Mouse (Mus musculus) thymus, postnatal 25 days (tissue): ENCODE results near the gene Cadm1.
A peak's percentile ranks its signal among the peaks of the same experiment; 100 is the strongest.

Experiments used
- DNase-seq: peaks from one replicate; pipeline ENCODE4 v3.0.0; 2022

Gene Cadm1

DNA sequence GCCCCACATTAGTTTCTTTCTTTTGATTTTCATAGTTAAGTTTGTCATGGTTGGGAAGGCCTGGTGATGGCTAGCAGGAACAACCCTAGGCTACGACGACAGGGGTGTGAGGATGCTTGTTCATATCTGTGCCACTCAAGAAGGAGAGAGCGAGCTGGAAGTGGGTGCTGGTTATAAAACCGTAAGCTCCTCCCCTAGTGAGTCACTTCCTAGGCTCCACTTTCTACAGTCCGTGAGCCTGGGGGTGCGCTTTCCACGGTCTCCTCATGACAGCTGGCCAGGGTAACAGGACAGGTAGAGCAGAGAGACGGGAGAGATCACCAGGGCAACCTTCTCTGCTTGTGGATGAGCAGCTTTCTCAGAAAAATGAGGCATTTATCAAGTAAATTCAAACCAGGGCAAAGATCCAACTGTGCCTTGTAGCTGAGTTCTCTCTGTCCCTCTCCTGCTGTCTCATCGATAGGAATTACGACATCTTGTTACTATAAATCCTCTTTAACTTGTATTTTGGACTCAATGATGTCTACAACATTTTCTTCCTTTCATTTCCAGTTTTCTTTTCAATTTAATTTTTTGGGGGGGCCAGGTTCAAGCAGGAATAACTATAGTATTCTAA lies 23.1 kb downstream of the Cadm1 start:
- no peak for DNase-seq

DNA sequence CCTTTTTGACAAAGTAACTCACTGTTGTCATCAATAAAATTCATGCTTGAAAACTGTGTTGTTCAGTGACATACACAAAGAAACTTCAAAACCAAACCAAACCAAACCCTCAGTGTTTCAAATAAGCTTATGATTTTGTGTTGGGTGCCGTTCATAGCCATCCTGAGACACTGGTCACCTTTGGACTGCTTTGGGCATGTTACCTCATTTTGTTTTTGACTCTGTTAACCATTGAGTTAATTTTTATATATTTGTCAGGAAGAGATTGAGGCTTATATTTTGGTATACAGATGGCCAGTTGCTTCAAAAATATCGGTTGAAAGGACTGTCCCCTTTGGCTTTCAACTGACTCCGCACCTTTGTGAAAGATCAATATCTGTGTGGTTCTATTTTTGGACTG lies 30.8 kb downstream of the Cadm1 start:
- DNase-seq, result no peak

DNA sequence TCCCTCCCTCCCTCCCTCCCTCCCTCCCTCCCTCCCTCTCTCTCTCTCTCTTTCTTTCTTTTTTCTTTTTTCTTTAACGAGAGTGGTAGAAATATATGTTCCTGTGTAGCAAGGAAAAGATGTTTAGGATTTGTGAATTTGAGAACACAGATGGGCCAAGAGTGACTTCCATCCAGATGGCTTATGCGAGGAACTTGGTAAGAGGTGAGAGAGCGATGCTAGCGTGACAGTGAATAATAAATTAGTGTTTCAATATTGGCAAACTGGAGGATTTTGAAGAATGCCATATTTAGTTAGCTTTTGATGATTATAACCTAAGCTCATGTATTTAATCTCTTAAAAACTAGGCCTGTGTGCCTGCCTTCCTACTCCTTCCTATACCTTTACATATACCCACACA lies 31.6 kb downstream of the Cadm1 start:
- DNase-seq, result no peak

DNA sequence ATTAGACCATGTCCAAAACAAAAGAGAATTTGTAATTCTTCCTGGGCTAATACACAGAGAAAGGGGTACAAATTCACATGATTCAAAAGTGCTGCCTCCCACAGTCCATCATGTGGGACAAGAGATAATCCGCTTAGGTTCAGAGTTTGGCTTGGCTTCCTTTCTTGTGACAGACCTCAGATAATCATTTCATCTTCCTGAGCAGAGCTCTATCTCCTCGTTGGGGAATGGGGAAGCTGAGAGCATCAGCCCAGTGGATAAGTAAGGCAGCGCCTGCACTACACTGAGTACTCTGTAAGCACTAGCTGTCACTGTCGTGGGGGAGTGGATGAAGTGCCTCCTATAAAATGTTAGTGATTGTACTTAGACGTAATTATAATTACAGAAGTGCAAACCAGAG lies 35.1 kb downstream of the Cadm1 start:
- DNase-seq, result no peak

DNA sequence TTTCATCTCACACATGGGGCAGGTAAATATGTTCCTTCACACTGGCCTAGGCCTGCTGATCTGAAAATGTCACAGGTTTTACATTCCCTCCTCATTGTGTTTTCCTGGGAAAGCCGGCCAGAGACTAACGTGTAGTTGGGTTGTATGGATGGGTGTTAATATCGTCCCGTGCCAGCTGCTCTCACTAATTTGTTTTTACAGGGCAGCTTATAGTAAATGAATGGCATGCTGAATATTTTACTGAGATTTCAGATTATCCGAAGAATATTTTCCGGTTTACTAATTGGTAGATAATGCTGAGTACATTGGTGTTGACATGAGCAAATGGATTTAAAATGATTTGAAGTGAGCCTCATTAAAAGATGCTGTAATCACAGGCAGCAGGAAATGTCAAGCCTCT lies 37.9 kb downstream of the Cadm1 start:
- no peak for DNase-seq

- no peak for DNase-seq
These were observed 40.2 kb downstream of the Cadm1 start for GRCm38 (mm10) chr9:47570184-47570583.

DNA sequence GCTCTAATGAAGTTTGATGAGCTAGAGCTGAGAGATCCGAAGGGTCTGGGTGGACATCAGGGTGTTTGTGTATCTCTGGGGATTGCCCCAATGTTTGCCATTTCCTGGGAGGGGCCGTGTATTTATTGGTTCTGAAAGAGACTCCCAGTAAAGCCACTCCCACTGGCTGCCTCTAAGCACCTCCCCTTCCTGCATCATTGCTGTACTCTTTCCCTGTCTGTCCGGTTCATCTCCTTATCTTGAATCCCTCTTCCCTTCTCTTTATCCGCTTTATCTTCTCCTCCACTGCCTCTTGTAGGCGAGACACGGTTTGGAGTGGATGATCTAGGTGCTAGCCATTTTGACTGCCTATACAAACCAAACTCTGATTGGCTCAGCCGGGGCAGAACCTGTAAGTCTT lies 41.5 kb downstream of the Cadm1 start:
- no peak for DNase-seq

GRCm38 (mm10) chr9:47572132-47572531 lies 42.2 kb downstream of the Cadm1 start:
- DNase-seq, result no peak

DNA sequence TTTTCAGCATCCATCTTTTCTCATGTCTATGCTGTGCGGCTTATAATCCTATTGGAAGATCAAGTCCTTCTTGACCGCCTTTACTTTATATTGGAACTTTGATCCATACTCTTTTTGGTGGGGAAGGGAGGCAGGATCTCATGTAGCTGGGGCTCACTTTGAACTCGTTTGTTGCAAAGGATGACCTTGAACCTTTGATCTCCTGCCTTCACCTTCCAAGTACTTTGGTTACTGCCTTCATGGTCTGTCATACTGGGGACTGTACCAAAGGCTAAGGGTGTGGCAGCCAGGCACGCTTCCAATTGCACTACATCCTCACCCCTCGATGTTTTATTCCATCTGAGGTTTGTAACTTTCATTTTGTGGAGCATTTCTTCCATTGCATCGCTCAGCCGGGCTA lies 43.5 kb downstream of the Cadm1 start:
- DNase-seq, result no peak

GRCm38 (mm10) chr9:47574710-47575414 lies 44.9 kb downstream of the Cadm1 start:
- DNase-seq, result no peak

GRCm38 (mm10) chr9:47575764-47576163 lies 45.8 kb downstream of the Cadm1 start:
- DNase-seq, result no peak

- DNase-seq, result no peak
These were observed 49.5 kb downstream of the Cadm1 start for GRCm38 (mm10) chr9:47579464-47579863.

GRCm38 (mm10) chr9:47581576-47582365 lies 51.8 kb downstream of the Cadm1 start:
- DNase-seq, result no peak

DNA sequence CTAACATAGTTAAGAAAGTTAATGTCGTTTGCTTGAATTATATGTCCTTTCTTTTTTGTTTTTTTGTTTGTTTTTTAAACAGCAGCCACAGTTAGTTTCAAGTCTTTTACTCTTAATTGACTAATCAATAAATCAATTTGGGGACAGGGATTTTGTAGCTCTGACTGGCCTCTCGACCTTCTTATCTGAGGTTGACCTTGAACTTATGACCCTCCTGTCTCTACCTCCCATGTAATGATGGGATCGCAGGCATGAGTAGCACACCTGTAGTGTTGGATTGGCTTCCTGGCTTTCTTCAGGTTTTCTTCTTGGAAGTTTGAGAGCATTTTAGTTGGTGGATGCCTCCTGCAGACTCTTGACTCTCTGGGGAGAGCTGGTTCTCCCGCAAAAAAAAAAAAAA lies 53.3 kb downstream of the Cadm1 start:
- no peak for DNase-seq

GRCm38 (mm10) chr9:47586176-47586575 lies 56.2 kb downstream of the Cadm1 start:
- DNase-seq, result no peak

- DNase-seq, result no peak
These were observed 56.9 kb downstream of the Cadm1 start for GRCm38 (mm10) chr9:47586839-47587238.

- DNase-seq, result peak; percentile 6
These were observed 57.7 kb downstream of the Cadm1 start for GRCm38 (mm10) chr9:47587577-47588194.

DNA sequence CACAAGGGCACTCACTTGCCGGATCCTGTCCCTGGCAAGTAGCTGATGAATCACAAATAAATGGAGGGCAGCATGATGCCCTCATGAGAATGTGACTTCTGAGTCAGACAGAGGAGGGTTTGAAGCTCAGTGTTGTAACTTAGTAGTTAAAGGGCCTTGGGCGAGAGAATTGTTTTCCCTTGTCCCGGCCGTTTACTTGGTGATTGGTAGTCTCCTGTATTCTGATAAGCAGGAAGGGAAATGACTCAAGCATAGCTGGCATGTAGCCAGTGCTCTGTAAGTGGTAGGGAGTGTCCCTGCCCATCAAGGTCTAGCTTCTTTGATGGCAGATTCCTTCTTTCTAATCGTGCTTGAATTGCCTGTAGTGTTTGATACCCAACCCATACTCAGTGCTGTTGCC lies 59.9 kb downstream of the Cadm1 start:
- no peak for DNase-seq

DNA sequence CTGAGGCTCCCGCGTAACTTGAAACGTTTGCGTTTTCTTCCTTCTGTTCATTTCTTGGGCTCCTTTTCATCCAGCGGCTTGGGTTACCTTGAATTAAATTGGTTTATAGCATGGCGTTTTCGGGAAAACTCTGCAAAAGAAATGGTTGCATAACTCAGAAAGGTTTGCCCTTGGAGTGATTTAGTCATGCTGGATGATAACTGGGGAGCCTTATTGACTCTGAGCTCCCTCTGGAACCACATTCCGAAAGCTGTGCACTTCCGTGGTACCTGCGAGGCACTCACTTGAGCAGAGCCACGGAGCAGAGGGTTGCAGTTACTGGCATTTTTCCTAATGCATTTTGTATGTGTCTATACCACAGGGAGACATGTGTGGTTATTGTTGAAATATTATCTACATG lies 71.6 kb downstream of the Cadm1 start:
- no peak for DNase-seq

- DNase-seq, result no peak
These were observed 74.0 kb downstream of the Cadm1 start for GRCm38 (mm10) chr9:47603971-47604370.

- no peak for DNase-seq
These were observed 75.7 kb downstream of the Cadm1 start for GRCm38 (mm10) chr9:47605628-47606027.

- DNase-seq, result no peak
These were observed 78.5 kb downstream of the Cadm1 start for GRCm38 (mm10) chr9:47608441-47608840.

- no peak for DNase-seq
These were observed 78.9 kb downstream of the Cadm1 start for GRCm38 (mm10) chr9:47608921-47609320.

- DNase-seq, result no peak
These were observed 79.5 kb downstream of the Cadm1 start for GRCm38 (mm10) chr9:47609443-47609842.
